Mouse (Mus musculus): ENCODE data around the gene Xrcc3. TPM values are rescaled to one million over a fixed set of nuclear protein-coding genes. Genes with fewer than 3 reads are reported as not detected.

Gene Xrcc3
- polyA plus RNA-seq, 1 experiment, result 18.7 TPM

- no peak for DNase-seq (ENCODE audit: extremely low spot score in 1 of 2, low spot score in 1 of 2)
These were observed 3.3 kb upstream of the Xrcc3 start for GRCm38 (mm10) chr12:111816967-111817366.

- DNase-seq (ENCODE audit: extremely low spot score in 1 of 2, low spot score in 1 of 2), result peak; percentile 63 to 84
These were observed 2.9 kb upstream of the Xrcc3 start for GRCm38 (mm10) chr12:111816528-111816927.

- DNase-seq (ENCODE audit: extremely low spot score in 1 of 2, low spot score in 1 of 2), result no peak
These were observed 1.4 kb upstream of the Xrcc3 start for GRCm38 (mm10) chr12:111814769-111815762.

- no peak for DNase-seq (ENCODE audit: extremely low spot score in 1 of 2, low spot score in 1 of 2)
These were observed 435 bp downstream of the Xrcc3 start for GRCm38 (mm10) chr12:111813111-111813765.

GRCm38 (mm10) chr12:111812611-111813010, 1.1 kb downstream of the Xrcc3 start:
- no peak for DNase-seq (ENCODE audit: extremely low spot score in 1 of 2, low spot score in 1 of 2)

GRCm38 (mm10) chr12:111812075-111812474, 1.6 kb downstream of the Xrcc3 start:
- no peak for DNase-seq (ENCODE audit: extremely low spot score in 1 of 2, low spot score in 1 of 2)

- DNase-seq (ENCODE audit: extremely low spot score in 1 of 2, low spot score in 1 of 2), result peak in 1 of 2 experiments; percentile 68
These were observed 3.9 kb downstream of the Xrcc3 start for GRCm38 (mm10) chr12:111809762-111810161.

GRCm38 (mm10) chr12:111808775-111809174, 4.9 kb downstream of the Xrcc3 start:
- no peak for DNase-seq (ENCODE audit: extremely low spot score in 1 of 2, low spot score in 1 of 2)

- no peak for DNase-seq (ENCODE audit: extremely low spot score in 1 of 2, low spot score in 1 of 2)
These were observed 10.1 kb downstream of the Xrcc3 start for GRCm38 (mm10) chr12:111803538-111803937.

GRCm38 (mm10) chr12:111800459-111801183, 13.1 kb downstream of the Xrcc3 start:
- no peak for DNase-seq (ENCODE audit: extremely low spot score in 1 of 2, low spot score in 1 of 2)

- DNase-seq (ENCODE audit: extremely low spot score in 1 of 2, low spot score in 1 of 2), result no peak
These were observed 15.2 kb downstream of the Xrcc3 start for GRCm38 (mm10) chr12:111798493-111798892.

GRCm38 (mm10) chr12:111797251-111797650, 16.4 kb downstream of the Xrcc3 start:
- DNase-seq (ENCODE audit: extremely low spot score in 1 of 2, low spot score in 1 of 2), result no peak

GRCm38 (mm10) chr12:111795180-111795895, 18.3 kb downstream of the Xrcc3 start:
- no peak for DNase-seq (ENCODE audit: extremely low spot score in 1 of 2, low spot score in 1 of 2)

- no peak for DNase-seq (ENCODE audit: extremely low spot score in 1 of 2, low spot score in 1 of 2)
These were observed 19.0 kb downstream of the Xrcc3 start for GRCm38 (mm10) chr12:111794526-111795179.

- peak in 1 of 2 experiments; percentile 66 for DNase-seq (ENCODE audit: extremely low spot score in 1 of 2, low spot score in 1 of 2)
These were observed 19.6 kb downstream of the Xrcc3 start for GRCm38 (mm10) chr12:111794102-111794501.

- no peak for DNase-seq (ENCODE audit: extremely low spot score in 1 of 2, low spot score in 1 of 2)
These were observed 22.1 kb downstream of the Xrcc3 start for GRCm38 (mm10) chr12:111791474-111792104.

- DNase-seq (ENCODE audit: extremely low spot score in 1 of 2, low spot score in 1 of 2), result no peak
These were observed 23.0 kb downstream of the Xrcc3 start for GRCm38 (mm10) chr12:111790631-111791030.

GRCm38 (mm10) chr12:111790090-111790489, 23.6 kb downstream of the Xrcc3 start:
- no peak for DNase-seq (ENCODE audit: extremely low spot score in 1 of 2, low spot score in 1 of 2)

- no peak for DNase-seq (ENCODE audit: extremely low spot score in 1 of 2, low spot score in 1 of 2)
These were observed 26.7 kb downstream of the Xrcc3 start for GRCm38 (mm10) chr12:111787015-111787414.

All from frontal cortex, adult 2 months (tissue).